Mouse (Mus musculus) left cerebral cortex, postnatal 36 days (tissue): ENCODE measurements around the gene Ptprt. TPM values are rescaled to one million over a fixed set of nuclear protein-coding genes. Genes with fewer than 3 reads are reported as not detected.
A peak's percentile ranks its signal among the peaks of the same experiment; 100 is the strongest.

Experiments used
- DNase-seq, 2 experiments: peaks; one replicate each; pipeline ENCODE4 v3.0.0; 2021 to 2022; ENCODE audit warnings: low spot score in 2 of 2, mixed read lengths in 1 of 2
- intact Hi-C: fragments of 180-260 bp; cut with DNase I; formaldehyde crosslinking; loops from one replicate; pipeline ENCODE4 v1.15.1; 2025
- total RNA-seq, 2 experiments: library from RNA; stranded (reverse); gene quantifications; 2 replicates each; pipeline ENCODE4 v1.2.3; 2021

The Ptprt gene
- total RNA-seq, 2 experiments from 2014 or later = 97.5 to 97.9 TPM

DNA sequence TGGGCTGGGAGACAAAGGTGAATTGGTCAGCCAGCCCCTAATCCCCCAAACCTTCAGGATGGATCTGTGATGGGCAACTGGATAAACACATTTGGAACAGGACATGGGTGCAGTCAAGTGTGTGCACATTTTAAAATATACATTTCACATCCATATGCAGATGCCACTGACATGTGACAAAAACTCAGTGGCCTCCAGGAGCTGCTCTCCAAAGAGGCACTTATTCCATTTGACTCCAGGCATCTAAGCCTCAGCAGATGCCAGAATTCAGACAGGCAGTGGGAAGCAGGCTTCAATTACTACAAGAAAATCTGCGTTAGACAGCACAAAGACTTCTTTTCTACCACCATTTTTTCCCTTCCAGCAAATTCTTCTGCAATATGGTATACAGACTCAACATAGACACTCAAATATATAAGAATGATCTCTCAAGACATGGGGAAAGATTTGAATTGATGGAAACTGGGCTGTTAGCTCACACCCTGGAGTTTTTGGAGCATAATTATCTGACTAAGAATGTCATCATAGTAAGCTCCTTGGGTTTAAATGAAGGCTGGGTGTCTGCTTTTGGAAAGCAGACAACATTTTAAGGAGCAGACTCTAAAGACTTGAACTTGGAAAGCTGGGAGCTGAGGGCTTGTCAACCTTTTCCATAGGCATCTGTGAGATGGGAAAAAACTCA lies 580.1 kb downstream of the Ptprt start:
- DNase-seq = no peak
- intact Hi-C loops = no loop called here

DNA sequence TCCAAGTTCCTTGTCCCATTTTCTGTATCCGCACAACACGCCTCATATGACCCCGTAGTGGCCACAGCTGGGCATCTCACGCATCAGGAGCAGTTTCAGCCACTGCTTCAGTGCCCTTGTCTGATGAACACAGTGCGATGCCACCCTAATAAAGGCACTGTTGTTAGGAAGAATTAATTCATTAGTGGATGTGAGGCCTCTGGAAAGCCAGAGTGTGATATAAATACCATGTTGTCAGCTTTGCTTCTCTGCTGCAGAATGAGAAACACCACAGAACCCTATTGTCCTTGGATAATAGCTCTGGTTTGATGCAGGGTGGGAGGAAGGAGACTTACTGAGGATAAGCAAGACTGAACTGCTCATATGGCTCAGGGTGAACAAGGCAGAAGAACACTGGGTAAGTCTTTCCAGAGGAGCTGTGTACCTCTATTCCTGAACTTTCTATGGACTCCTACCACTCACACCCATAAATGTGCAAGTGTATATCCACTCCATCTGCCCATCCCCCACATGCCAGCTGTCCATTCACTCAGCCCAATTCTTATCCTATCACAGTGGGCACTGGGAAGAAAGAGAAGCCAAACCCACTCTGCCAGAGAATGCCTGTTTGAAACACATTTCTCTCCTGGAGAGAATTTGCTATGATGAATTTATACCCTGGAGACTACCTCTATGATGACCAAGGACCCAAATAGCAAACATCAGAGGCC lies 582.2 kb downstream of the Ptprt start:
- DNase-seq = no peak
- intact Hi-C loops = no loop called here

DNA sequence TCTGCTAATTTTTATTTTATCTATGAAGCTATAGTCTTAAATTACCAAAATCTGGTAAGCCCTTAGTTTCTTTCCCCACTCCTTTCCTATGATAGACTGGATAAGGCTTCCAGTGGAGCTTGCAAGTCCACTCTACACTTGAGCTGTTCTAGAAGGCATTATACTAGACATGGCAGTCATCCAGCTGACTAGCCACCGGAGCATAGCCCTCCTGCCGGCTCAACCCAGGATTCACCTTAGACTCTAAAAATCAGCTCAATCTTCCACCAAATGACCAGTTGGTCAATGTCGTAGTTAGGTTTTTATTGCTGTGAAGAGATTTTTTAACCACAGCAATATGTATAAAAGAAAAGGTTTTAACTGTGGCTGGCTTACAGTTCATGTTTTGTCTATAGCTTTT lies 608.1 kb downstream of the Ptprt start:
- intact Hi-C loops = no loop called here

DNA sequence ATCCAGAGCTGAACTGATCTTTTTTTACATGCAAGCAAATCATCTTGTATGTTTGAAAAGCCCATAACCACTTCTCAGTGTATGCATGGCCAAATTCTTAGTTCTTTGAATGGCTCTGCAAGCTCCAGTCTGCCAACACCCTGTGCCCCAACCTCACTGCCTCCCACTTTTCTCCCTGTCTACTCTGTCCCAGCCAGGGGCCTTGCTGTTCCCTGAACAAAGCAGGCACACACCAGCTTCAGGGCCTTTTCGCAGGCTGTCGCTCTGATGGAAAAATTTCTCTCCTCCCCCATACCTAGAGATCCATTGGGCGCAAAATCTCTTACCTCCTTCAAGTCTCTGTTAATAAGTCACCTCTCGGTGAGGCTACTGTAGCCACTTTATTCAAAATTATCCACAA lies 610.7 kb downstream of the Ptprt start:
- intact Hi-C loops = no loop called here
- no peak for DNase-seq

More for the DNA sequence above, 608.1 kb downstream of the Ptprt start:
- no peak for DNase-seq

DNA sequence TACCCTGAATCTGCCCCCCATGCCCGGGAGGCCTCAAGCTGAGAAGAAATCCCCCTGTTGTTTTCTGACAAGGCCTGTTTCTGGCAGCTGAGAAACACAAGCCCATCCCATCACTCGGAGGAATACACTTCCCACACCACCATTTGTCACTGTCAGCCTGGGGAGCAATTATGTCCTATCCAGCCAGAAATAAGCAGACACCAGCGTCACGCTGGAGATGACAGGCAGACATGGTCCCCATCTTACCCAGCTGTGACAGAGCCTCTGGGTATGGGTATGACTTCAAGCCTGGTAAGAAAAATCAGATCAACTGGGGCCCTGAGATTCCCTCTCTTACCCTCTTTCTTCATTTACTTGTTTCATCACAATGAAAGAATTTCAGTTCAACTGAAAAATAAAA lies 625.3 kb downstream of the Ptprt start:
- no peak for DNase-seq
- intact Hi-C loops = no loop called here

DNA sequence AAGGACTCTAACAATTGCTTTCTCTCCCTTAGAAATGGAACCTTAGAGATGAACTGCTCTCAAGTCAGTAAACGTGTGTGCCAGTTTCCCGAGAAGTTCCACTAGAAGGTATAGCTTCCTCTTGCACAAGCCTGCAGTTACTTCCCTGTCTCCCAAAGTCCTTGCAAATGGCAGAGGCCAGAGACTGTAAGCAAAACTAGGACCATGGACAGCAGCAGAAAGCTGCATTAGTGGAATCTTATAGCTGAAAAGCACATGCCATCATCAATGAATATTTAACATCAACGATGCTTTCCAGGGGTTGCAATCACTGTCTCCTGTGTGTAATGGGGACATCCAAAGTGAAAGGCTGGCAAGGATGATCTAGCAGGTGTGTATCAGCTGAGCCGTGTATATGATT lies 629.3 kb downstream of the Ptprt start:
- intact Hi-C loops = no loop called here
- no peak for DNase-seq

DNA sequence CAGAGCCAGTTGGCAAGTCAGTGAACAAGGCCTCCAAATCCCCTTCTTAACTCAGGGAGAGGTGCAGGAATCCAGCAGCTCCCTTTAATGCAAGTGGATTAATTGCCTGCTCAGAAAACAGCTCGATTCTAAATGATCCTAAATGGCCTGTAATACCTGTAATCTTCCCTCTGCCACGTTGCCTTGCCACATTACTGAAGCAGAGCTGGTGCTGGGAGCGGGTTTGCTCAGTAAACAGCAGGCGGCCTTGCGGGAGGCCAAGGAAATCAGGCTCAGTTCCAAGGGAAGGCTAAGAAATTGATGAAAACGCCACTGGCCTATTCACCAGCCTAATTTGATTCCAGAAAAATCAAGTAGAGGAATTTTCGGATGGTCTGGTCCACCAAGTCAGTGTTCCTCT lies 659.9 kb downstream of the Ptprt start:
- intact Hi-C loops = no loop called here
- no peak for DNase-seq

DNA sequence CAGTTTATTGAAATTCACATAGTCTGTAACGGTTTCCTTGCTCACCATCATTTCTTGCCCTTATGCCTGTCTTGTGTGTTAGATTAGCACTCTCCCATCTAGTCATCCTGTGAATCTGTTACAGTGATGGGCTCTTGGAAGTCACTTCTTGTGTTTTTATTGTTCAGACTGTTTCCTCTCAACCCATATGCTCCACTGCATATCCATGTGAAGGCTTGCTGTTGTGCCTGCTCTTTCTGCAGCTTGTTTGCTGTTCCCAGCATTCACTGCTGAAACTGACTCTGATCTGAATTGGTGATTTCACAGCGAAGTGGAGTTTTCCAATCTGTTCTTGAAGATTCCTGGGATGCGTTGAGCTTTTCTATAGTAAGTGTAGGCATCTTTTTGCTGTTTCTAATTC lies 678.6 kb downstream of the Ptprt start:
- intact Hi-C loops = no loop called here
- DNase-seq = no peak

DNA sequence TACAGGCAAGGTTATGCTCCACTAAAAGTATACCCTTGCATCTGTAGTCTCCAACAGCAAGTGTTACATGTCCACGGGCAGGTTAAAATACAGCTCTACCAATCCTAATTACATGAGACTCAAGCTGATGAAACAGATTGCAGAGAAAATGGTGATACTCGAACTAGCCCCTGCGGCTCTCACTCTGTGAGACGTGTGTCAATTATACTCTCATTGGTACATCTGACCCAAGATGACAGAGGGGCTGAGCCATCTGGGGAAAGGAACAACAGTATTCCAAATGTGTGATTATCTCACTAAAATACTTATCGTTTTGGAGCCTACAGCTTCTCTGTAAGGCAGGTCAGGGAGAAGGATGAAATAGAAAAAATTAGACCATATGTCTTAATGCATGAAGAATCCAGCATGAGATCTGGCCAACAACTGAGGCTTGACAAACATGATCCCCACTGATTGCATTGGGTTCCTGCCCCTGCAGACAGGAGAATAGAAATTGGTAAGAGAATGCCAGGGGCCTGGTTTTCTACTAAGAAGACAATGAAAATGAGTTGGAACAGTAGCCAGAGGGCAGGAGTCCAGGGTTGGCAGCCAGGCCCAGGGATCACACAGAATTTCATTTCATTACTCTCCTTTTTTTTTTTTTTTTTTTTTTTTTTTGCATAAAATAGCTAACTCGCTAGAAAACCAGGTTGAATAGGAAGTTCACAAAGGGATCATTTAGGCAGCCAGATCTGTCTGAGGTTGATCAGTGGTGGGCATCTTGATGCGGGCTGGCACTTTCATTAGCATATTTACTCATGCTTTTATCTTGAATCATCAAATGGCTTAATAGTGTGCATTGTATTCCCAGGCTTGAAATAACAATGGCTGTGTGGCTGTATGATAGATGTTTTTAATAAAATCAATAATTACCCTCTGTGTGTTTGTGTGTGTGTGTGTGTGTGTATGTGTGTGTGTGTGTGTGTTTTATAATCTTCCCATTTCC lies 699.5 kb downstream of the Ptprt start:
- intact Hi-C loops = loop anchor here (10.0 kb wide), 1 partner anchor 693 kb away; no protein-coding TSS in a partner anchor
- no peak for DNase-seq

DNA sequence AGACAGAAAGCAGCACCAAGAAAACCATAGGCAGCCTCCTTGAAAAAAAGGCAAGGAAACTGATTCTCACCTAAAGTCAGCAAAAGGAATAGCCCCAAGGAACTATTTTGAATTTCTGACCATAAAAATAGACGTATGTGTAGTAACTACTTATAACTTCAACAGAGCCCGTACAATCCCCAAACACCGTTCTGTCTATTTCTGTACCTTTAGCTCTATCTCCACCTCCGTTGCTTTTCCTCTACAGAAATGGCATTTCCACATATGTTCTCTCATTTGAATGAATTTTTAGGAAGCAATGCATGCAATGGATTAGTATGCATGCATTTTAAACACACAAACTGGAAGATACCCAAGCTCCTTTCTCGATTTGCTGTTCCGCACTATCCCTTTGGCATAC lies 715.5 kb downstream of the Ptprt start:
- intact Hi-C loops = no loop called here

DNA sequence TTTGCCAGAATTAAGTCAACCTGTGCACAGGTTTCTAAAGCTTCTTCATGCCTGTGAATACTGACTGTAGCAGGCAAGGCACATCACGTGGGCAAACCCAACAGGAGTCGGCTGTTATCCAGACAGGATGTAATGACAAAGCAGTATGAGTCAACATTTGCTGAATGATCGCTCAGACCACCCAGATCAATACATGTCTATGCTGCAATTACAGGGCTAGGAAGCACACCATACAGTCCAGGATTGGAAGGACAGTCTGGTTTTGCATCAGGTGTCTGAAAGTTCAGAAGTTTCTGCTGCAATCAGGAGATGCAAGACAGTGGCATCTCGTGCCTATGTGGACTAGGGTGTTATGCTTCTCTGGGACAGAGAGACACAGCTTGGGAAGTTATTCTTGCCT lies 716.3 kb downstream of the Ptprt start:
- DNase-seq = no peak
- intact Hi-C loops = no loop called here

More for the DNA sequence above, 715.5 kb downstream of the Ptprt start:
- peak in 1 of 2 experiments; percentile 6 for DNase-seq

DNA sequence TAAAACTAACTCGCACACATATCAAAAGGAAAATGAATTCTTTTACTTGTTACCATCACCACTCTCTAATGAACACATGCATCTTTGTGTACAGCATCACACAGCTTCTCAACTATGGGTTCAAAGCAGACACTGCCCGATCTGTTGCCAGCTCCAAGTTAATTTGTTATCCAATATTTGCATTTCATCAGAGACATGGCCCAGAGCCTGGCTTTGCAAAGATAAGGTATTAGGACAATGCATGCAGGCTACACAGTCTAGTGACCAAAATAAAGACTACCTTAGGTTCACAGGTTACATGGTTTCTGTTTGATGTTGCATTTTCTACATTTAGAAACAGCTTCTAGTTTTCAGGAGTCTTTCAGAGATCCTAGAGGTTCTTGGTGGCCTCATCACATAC lies 719.0 kb downstream of the Ptprt start:
- no peak for DNase-seq
- intact Hi-C loops = no loop called here

DNA sequence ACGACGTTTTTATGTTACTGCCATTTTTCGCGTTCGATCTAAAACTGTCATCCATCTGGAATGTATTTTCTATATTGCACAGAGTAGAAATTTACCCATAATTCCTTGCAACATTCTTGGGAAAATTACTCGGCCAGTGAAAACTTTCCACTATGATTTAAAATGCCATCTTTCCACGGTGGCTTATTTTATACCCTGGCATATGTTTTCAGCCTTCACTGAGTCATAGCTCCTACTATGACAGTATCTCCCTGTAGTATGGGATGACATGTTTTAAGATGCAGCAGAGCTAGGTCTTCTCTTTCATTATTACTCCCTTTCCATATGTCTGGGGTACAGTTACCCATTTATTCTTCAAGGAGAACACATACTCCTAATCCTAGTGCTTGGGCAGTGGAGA lies 753.7 kb downstream of the Ptprt start:
- no peak for DNase-seq

DNA sequence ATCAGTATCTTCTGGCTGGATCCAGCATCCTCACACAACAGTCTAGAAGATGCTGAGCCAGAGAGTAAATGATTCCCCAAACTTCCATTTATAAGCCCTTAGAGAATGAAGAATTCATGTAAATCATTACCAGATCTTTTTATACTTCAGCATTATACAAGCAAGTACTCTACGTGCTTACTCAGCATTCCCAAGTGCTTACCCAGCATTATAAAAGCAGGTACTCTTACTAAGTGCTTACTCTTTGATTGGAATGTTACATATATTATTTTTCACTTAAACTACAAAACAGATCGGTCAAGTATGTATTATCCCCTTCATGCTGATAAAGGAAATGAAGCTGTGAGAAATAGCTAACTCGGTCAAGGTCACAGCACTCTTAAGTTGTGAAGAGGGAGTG lies 758.8 kb downstream of the Ptprt start:
- no peak for DNase-seq
- intact Hi-C loops = no loop called here

More for the DNA sequence above, 753.7 kb downstream of the Ptprt start:
- intact Hi-C loops = no loop called here

DNA sequence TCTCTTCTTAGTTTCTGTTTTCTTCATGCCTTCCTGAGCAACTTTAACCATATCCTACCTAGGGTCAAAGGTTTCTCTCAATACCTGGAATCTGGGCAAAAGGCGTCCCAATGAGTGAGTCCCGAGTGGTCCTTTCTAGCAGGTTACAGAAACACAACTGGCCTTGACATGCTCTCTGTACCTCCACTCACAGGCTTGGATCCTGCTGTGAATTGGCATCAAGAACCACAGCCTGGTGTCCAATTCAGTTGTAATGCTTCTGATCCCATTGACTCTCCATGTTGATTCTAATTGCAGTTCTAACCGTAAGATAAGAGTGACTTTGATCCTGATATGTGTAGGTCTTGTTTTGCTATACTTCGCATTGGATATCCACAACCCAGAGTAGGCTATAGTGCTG lies 776.5 kb downstream of the Ptprt start:
- intact Hi-C loops = no loop called here
- no peak for DNase-seq

DNA sequence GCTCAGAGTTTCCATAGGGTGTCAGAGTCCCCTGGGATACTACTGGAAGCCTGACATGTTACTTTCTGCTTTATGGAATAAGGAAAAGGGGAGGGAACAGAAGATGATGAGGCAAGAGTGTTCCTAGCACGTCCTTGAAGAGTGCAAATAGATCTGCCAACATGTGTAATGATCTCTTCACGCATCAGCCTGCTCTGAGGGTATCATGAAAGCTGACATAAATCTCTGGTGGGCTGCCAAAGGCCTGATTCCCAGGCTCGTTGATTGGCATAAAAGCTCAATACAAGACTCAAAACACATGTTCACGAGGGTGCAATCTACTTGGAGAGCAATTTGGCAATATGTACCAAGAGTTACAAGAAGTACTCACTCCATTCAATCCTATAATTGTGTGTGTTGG lies 778.4 kb downstream of the Ptprt start:
- no peak for DNase-seq
- intact Hi-C loops = no loop called here

DNA sequence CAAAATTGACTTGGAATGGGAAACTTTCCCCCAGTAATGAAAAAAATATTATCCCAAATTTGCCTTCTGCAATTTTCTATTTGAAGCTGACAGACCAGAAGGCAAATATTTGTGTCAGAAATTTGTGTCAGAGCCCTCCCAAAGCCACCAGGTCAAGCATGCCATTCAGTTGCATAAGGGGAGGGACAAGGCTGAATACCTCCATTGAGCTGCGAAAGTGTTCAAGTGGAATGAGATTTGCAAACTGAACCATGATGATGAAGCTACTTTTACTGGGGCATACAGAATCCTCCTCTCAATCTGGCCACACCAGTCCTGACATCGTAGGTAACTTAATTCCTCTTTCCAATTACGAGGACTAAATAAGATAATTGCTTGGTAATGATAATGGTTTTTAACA lies 780.0 kb downstream of the Ptprt start:
- intact Hi-C loops = no loop called here

DNA sequence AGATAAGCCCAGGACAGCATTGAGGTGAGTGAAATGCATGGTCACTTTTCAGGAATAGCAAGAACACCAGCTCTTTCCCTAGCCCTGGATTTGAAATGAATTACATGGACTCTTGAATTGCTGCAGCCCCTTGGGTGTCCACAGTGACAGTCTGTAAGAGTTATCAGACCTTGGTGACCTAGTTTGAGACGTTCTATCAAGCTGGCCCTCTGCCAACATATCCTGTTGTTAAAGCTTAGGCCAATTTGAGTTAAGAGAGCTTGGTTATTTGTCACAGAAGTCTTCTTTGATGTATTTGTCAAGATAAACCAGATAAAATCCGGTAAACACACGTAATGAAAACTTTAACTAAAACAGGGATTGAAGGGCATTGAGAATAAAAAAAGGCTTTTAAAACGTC lies 795.7 kb downstream of the Ptprt start:
- intact Hi-C loops = no loop called here

More for the DNA sequence above, 780.0 kb downstream of the Ptprt start:
- DNase-seq = no peak

DNA sequence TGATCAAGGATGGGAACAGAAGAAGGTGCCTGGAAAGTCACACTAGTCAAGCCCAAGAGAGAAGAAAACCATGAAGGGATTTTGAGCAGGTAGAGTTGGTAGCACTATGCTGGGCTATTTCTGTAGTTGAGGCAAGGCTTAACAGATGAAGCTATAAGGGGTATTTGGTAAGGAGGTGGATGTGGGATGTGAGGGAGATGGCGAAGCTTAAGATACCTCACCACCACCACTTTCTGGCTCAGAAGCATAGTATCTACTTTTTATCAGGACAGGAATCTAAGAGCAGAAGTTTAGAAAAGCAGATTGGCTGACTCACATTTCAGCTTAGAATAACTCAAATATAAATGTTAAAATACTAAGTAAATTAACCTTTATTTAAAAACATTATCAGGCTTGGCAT lies 802.1 kb downstream of the Ptprt start:
- DNase-seq = peak in 1 of 2 experiments; percentile 13
- intact Hi-C loops = loop anchor here (2.0 kb wide), 1 partner anchor 58 kb away; no protein-coding TSS in a partner anchor

More for the DNA sequence above, 795.7 kb downstream of the Ptprt start:
- no peak for DNase-seq

DNA sequence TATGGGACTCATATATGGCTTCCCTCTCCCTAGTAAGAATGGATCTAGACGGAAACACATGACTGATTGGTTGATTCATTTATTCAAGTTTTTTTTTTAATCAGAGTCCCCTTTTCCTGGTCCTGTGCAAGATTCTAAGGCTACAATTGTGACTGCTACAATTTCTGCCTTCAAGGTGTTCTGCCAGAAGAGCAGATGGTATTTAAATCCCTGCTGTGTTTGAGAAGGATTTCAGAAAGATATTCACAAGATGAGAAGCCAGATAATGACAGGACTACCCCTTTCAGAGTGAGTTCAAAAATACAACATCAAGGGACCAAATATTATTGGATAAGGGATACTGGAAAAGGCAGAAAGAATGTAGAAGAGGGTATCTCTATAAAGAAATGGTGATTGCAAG lies 802.6 kb downstream of the Ptprt start:
- intact Hi-C loops = loop anchor here (2.0 kb wide), 1 partner anchor 58 kb away; no protein-coding TSS in a partner anchor

More for the DNA sequence above, 802.6 kb downstream of the Ptprt start:
- no peak for DNase-seq
